Mouse (Mus musculus) layer of hippocampus, adult 8-10 months (tissue): ENCODE measurements around the gene Klc4. TPM values are rescaled to one million over a fixed set of nuclear protein-coding genes. Genes with fewer than 3 reads are reported as not detected.

Experiments
- DNase-seq, 2 experiments: peaks; one replicate each; pipeline ENCODE4 v3.0.0; 2022; ENCODE audit warnings: low spot score in 2 of 2
- total RNA-seq, 4 experiments: library from RNA; stranded (reverse); gene quantifications; 2 replicates each; pipeline ENCODE4 v1.2.4; 2022

The Klc4 gene
- total RNA-seq, 4 experiments from 2014 or later = 18.9 to 21.8 (median 21.1) TPM

GRCm38 (mm10) chr17:46651755-46652547, 6.1 kb upstream of the Klc4 start:
- DNase-seq = no peak

- DNase-seq = no peak
Measured at GRCm38 (mm10) chr17:46651292-46651691, 5.5 kb upstream of the Klc4 start.

- peak; percentile 83 to 88 for DNase-seq
Measured at GRCm38 (mm10) chr17:46650232-46651031, 4.6 kb upstream of the Klc4 start, which contains the start of gene Cul7. Cul7 (plus strand) TSS chr17:46650337.

GRCm38 (mm10) chr17:46649811-46650210, 4.0 kb upstream of the Klc4 start:
- DNase-seq = no peak

- no peak for DNase-seq
Measured at GRCm38 (mm10) chr17:46648436-46648835, 2.6 kb upstream of the Klc4 start.

GRCm38 (mm10) chr17:46647279-46647678, 1.5 kb upstream of the Klc4 start:
- DNase-seq = no peak

GRCm38 (mm10) chr17:46646322-46646662, 470 bp upstream of the Klc4 start:
- DNase-seq = no peak

- DNase-seq = no peak
Measured at GRCm38 (mm10) chr17:46644916-46645475, 826 bp downstream of the Klc4 start.

- DNase-seq = no peak
Measured at GRCm38 (mm10) chr17:46644152-46644805, 1.5 kb downstream of the Klc4 start.

GRCm38 (mm10) chr17:46642060-46642459, 3.8 kb downstream of the Klc4 start:
- DNase-seq = no peak

GRCm38 (mm10) chr17:46639929-46640328, 5.9 kb downstream of the Klc4 start:
- no peak for DNase-seq

GRCm38 (mm10) chr17:46636831-46637523, 8.8 kb downstream of the Klc4 start:
- peak; percentile 66 to 75 for DNase-seq

- DNase-seq = no peak
Measured at GRCm38 (mm10) chr17:46629685-46630441, 16.0 kb downstream of the Klc4 start.

- no peak for DNase-seq
Measured at GRCm38 (mm10) chr17:46628791-46629684, 16.8 kb downstream of the Klc4 start, which contains the start of gene Ptk7. Ptk7 (minus strand) TSS chr17:46629504.

- no peak for DNase-seq
Measured at GRCm38 (mm10) chr17:46628471-46628790, 17.4 kb downstream of the Klc4 start.

GRCm38 (mm10) chr17:46627409-46627808, 18.4 kb downstream of the Klc4 start:
- DNase-seq = no peak

- no peak for DNase-seq
Measured at GRCm38 (mm10) chr17:46624598-46624997, 21.2 kb downstream of the Klc4 start.

- DNase-seq = no peak
Measured at GRCm38 (mm10) chr17:46623819-46624557, 21.8 kb downstream of the Klc4 start.

GRCm38 (mm10) chr17:46622269-46622668, 23.6 kb downstream of the Klc4 start:
- no peak for DNase-seq
